Mouse (Mus musculus) testis, adult 2 months (tissue): ENCODE measurements around the gene Rxra. TPM values are rescaled to one million over a fixed set of nuclear protein-coding genes. Genes with fewer than 3 reads are reported as not detected.

ENCODE experiments used
- H3K27ac ChIP-seq: fragments of 200-500 bp; 2 replicates; pipeline ENCODE4 v1.5.1; 2012; ENCODE audit warnings: low read depth, low read length; ENCODE audit not compliant: control insufficient read depth, insufficient read depth
- H3K27me3 ChIP-seq: fragments of 200-500 bp; 2 replicates; pipeline ENCODE4 v1.6.1; 2012; ENCODE audit warnings: mild to moderate bottlenecking, low read length, moderate library complexity; ENCODE audit not compliant: control insufficient read depth, insufficient read depth
- H3K36me3 ChIP-seq: fragments of 200-500 bp; 2 replicates; pipeline ENCODE4 v1.6.1; 2012; ENCODE audit warnings: mild to moderate bottlenecking, low read length; ENCODE audit not compliant: control insufficient read depth, insufficient read depth
- H3K4me1 ChIP-seq: fragments of 200-500 bp; 2 replicates; pipeline ENCODE4 v1.6.1; 2012; ENCODE audit warnings: low read length; ENCODE audit not compliant: control insufficient read depth, insufficient read depth
- H3K4me3 ChIP-seq: fragments of 200-500 bp; 2 replicates; pipeline ENCODE4 v1.5.1; 2012; ENCODE audit warnings: low read depth, mild to moderate bottlenecking, low read length, moderate library complexity, mixed read lengths; ENCODE audit not compliant: control insufficient read depth
- CTCF ChIP-seq: fragments of 200-500 bp; IDR thresholded peaks from 2 replicates; pipeline ENCODE4 v1.5.1; 2012; ENCODE audit warnings: low read depth, mild to moderate bottlenecking, inconsistent platforms, low read length, moderate library complexity; ENCODE audit not compliant: control insufficient read depth, insufficient read depth, insufficient replicate concordance
- POLR2A ChIP-seq: fragments of 200-500 bp; IDR thresholded peaks from 2 replicates; pipeline ENCODE4 v1.6.1; 2012; ENCODE audit warnings: low read depth, mild to moderate bottlenecking, inconsistent platforms, low read length, moderate library complexity; ENCODE audit not compliant: control insufficient read depth
- polyA plus RNA-seq: library from polyadenylated mRNA; depleted of rRNA; stranded (reverse); fragments of >200 nt; gene quantifications from 2 replicates; pipeline ENCODE4 v1.2.3, GENCODE M21; 2012

Rxra gene
- polyA plus RNA-seq, 1 experiment: 54.3 TPM

GRCm38 (mm10) chr2:27750399-27751134 is 74.3 kb downstream of the Rxra start:
- H3K4me3 ChIP-seq: no peak overlapping the region
- TF ChIP-seq CTCF (no peak), POLR2A (no peak)
- peak overlapping the region; percentile 0; the same call in 1 of the 2 replicates for H3K27ac ChIP-seq
- H3K4me1 ChIP-seq: no peaks in the 10 kb centered on the region; the same call in none of the 2 replicates
- no peaks in the 10 kb centered on the region for H3K27me3 ChIP-seq
- H3K36me3 ChIP-seq: no peaks in the 10 kb centered on the region

- TF ChIP-seq POLR2A (no peak), CTCF (no peak)
- no peak overlapping the region for H3K27ac ChIP-seq
Measured at GRCm38 (mm10) chr2:27751135-27751519, 74.9 kb downstream of the Rxra start.

GRCm38 (mm10) chr2:27751803-27752202 is 75.6 kb downstream of the Rxra start:
- Histone ChIP-seq H3K27me3 (no peaks in the 10 kb centered on the region), H3K4me1 (no peaks in the 10 kb centered on the region; the same call in 1 of the 2 replicates), H3K4me3 (no peak overlapping the region), H3K27ac (no peak overlapping the region), H3K36me3 (no peaks in the 10 kb centered on the region)
- TF ChIP-seq POLR2A (no peak), CTCF (no peak)

More at GRCm38 (mm10) chr2:27751135-27751519, 74.9 kb downstream of the Rxra start:
- no peak overlapping the region for H3K4me3 ChIP-seq
- H3K27me3 ChIP-seq: no peaks in the 10 kb centered on the region
- no peaks in the 10 kb centered on the region; the same call in 1 of the 2 replicates for H3K4me1 ChIP-seq
- H3K36me3 ChIP-seq: no peaks in the 10 kb centered on the region

DNA sequence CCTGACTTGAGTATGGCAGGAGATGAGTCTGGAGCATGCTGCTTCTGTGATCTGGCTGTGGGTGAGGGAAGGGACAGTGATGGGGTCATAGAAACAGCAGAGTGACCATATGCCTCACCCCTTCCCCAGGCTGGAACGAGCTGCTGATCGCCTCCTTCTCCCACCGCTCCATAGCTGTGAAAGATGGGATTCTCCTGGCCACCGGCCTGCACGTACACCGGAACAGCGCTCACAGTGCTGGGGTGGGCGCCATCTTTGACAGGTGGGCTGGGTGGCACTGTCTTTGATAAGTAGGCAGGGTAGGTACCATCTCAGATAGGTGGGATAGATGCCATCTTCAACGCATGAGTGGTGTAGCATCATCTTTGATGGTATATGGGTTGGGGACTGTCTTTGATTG is 77.9 kb downstream of the Rxra start:
- TF ChIP-seq CTCF (no peak), POLR2A (no peak)
- H3K36me3 ChIP-seq: no peaks in the 10 kb centered on the region

GRCm38 (mm10) chr2:27755986-27756641 is 79.9 kb downstream of the Rxra start:
- Histone ChIP-seq H3K36me3 (no peaks in the 10 kb centered on the region), H3K4me1 (peaks cover 6% of the 10 kb centered on the region), H3K27ac (no peak overlapping the region), H3K27me3 (no peaks in the 10 kb centered on the region), H3K4me3 (no peak overlapping the region)
- TF ChIP-seq POLR2A: no peak
- no peak for TF ChIP-seq CTCF

More for the DNA sequence above, 77.9 kb downstream of the Rxra start:
- Histone ChIP-seq H3K4me3 (no peak overlapping the region), H3K27ac (no peak overlapping the region), H3K4me1 (peaks cover 4% of the 10 kb centered on the region), H3K27me3 (no peaks in the 10 kb centered on the region)

DNA sequence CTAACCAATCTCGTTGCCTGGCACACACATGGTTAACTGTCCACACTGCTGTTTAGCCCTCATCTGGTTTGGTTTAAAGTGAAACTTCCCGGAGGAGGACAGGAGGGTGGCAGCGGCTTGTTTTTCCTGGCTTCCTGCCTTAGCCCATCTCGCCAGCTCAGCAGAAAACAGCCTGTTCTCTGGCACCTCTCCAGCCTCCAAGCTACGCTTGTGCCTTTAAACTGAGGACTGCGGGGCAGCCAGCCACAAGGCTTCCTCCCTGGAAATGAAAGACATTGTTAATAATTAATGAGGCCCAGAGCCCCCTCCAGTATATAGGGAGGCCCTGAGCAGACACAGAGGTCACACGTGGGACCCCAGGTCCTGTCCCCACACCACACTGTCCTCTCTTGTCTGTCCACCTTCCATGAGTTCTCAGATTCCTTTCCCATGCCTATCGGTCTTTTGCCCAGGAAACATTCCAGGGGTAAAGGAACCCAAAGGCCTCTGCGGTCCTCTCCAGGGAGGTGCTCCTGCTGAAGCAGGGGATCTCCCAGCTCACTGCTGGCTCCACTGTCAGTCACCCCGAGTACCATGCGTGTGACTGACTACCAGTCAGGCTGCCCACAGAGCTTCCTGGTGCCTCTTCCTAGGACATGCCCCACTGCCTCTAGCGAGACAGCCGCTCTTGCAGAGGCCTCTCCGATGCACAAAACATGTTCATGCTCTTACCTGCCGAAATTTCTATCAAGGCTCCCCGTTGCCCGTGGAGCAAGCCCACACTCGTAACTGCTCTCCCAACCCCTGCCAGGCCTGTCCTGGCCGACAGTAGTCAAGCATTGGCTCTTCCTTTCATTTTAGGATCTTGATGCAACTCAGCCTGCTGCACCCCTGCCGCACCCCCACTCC is 82.4 kb downstream of the Rxra start:
- Histone ChIP-seq H3K27ac (peak overlapping the region; percentile 37; the same call in 1 of the 2 replicates), H3K4me1 (peaks cover 6% of the 10 kb centered on the region), H3K36me3 (no peaks in the 10 kb centered on the region), H3K27me3 (no peaks in the 10 kb centered on the region), H3K4me3 (no peak overlapping the region)
- no peak for TF ChIP-seq POLR2A

DNA sequence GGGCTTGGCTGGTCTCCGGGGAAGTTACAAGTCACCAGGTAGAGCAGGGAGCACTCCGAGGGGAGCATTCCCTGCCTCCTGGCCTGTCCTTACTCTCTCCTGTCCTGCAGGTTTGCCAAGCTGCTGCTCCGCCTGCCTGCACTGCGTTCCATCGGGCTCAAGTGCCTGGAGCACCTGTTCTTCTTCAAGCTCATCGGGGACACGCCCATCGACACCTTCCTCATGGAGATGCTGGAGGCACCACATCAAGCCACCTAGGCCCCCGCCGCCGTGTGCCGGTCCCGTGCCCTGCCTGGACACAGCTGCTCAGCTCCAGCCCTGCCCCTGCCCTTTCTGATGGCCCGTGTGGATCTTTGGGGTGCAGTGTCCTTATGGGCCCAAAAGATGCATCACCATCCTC is 83.2 kb downstream of the Rxra start:
- no peak overlapping the region for H3K27ac ChIP-seq
- no peaks in the 10 kb centered on the region for H3K36me3 ChIP-seq
- TF ChIP-seq CTCF (no peak), POLR2A (no peak)
- no peak overlapping the region for H3K4me3 ChIP-seq
- peaks cover 6% of the 10 kb centered on the region for H3K4me1 ChIP-seq
- no peaks in the 10 kb centered on the region for H3K27me3 ChIP-seq
